Mouse (Mus musculus): ENCODE results near the gene Fam53a.

Fam53a gene

DNA sequence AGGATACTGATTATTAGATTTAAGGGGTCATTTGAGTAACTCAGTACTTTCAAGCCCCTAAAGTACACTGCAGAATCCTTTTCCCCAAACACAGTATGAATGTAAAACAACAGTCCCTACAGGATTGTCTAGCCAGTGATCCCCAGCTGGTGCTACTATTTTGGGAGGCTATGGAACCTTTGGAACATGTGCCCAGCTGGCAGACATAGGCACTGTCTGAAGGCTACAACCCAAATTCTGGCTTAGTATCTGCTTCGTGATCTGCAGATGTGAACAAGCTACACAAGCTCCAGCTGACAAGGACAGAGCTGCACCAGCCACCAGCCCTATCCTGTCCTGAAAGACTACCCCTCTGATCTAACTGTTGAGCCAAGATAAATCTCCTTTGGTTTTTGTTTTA lies 3.1 kb upstream of the Fam53a start:
- DNase-seq (ENCODE audit: low read depth, low spot score) = no peak

DNA sequence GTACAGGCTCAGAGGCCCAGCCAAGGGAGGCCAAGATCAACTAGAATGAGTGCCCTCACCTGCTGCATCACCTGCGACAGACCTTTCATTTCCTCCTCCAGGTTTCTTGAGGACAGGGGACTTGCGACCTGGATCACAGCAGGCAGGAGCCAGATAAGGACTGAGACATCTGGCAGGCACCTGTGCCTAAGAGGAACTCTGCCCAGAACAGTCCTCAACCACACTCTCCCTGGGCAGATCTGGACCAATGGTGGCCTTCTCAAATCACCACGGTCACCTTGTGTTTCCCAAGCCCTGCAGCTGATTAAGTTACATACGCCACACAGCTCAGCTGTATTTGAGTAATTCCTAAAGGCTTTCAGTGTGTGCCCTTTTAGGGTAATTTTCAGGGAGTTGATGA lies 1.2 kb upstream of the Fam53a start:
- DNase-seq (ENCODE audit: low read depth, low spot score) = peak; percentile 38

DNA sequence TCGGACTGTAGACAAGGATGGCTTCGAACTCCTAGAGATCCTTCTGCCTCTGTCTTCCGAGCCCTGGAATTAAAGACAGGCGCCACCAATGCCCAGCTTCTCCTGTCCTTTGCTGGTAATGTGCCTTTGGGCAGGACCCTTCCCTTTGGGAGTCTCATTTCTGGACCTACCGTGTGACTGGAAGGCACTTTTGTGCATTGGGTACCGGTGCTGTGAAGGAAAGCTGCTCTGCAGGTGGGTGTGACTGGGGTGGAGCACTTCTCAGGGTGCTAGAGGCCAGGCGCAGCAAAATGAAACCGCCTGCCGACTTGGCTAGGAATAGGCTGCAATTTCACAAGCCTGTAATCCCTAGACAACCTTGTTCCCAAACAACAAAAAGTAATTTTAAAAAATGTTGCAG lies 626 bp upstream of the Fam53a start:
- no peak for DNase-seq (ENCODE audit: low read depth, low spot score)

GRCm38 (mm10) chr5:33628820-33629300 lies 575 bp downstream of the Fam53a start:
- DNase-seq (ENCODE audit: low read depth, low spot score) = no peak

DNA sequence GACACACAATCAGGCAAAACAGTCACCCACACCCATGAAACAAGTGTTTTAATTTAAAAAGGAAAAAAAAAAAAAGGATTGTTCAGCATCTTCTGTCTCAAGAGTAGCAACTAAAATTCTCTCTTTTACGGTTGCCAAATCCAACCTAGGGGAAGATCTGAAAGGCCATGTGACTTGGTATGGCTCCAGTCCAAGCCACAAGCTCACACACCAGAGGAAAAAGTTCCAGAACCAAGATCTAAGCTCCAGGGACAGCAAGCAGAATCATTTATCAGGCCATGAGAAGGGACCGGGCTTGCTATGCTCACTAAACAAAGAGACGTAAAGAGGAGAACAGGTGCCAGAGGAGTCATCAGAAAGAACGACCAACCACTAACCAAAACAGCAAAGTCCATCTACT lies 1.5 kb downstream of the Fam53a start:
- peak; percentile 41 for DNase-seq (ENCODE audit: low read depth, low spot score)

DNA sequence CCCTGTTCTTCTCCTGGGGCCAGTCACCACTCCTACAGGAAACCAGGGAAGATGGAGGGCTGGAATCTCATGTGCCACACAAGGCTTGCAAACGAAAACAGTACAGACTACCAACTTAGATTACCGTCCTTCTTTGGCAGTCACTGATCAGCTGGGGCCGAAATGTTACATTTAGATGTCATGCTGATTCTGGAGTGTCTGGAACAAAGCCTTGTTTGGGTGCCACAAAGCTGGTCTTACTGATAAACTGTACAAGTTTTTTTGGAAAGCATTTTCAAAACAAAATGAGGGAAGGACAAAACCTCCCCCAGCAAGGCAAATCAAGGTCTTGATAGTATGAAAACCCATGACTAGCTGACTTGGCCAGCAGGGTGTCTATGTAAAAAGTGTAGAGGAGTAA lies 5.7 kb downstream of the Fam53a start:
- no peak for DNase-seq (ENCODE audit: low read depth, low spot score)

DNA sequence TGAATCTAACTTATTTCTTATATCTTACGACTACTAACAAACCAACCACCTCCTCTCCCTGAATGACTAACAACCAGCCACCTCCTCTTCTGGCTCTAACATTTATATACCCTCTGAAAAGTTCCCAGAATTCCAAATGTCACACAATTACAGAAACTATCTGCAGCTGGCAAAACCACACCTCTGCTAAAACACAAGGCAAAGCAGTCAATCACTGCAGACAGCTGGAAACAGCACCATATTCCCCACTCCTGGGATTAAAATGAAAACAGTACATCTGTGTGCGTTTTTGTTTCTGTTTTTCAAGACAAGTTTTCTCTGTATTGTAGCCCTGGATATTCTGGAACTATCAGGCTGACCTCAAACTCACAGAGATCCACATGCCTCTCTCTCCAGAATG lies 6.8 kb downstream of the Fam53a start:
- no peak for DNase-seq (ENCODE audit: low read depth, low spot score)

- DNase-seq (ENCODE audit: low read depth, low spot score) = no peak
Measured at GRCm38 (mm10) chr5:33614391-33614790, 15.0 kb downstream of the Fam53a start.

DNA sequence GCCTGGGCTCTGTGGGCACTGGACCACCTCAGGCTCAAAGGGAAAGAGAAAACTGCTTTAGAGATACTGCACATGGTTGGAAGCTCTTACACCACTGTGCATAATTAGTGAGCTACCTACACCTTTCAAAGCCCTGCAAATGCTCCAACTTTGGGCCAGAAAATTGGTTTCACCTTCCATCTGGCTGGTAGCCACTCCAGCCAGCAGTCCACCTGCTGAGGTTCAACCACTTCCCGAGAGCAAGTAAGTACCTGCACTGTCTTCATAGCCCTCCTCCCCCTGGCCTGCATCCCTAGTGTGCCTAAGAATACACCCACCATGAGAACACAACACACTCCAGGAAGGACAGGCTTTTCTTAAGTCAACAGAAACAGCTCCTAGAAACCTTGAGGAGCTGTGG lies 17.6 kb downstream of the Fam53a start:
- DNase-seq (ENCODE audit: low read depth, low spot score) = no peak

DNA sequence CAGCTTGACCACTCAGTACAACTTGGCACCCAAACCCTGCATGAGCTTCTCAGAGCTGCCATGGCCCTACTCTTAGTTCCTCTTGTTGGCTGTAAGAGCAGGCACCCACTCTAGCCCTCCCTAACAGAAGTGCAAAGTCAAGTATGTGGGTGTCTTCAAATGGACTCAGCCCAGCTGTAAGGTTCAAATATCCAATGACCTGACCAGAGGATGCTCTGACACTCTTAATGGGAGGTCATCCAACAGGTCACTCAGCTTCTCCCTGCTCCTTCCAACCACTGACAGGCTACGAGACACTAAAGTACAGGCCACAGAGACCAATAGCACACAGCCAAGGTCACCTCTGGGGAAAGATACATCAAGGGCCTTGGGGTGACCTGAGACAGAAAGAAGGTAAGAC lies 20.2 kb downstream of the Fam53a start:
- no peak for DNase-seq (ENCODE audit: low read depth, low spot score)

GRCm38 (mm10) chr5:33607434-33607833 lies 22.0 kb downstream of the Fam53a start:
- DNase-seq (ENCODE audit: low read depth, low spot score) = no peak

- DNase-seq (ENCODE audit: low read depth, low spot score) = no peak
Measured at GRCm38 (mm10) chr5:33606631-33607030, 22.8 kb downstream of the Fam53a start.

DNA sequence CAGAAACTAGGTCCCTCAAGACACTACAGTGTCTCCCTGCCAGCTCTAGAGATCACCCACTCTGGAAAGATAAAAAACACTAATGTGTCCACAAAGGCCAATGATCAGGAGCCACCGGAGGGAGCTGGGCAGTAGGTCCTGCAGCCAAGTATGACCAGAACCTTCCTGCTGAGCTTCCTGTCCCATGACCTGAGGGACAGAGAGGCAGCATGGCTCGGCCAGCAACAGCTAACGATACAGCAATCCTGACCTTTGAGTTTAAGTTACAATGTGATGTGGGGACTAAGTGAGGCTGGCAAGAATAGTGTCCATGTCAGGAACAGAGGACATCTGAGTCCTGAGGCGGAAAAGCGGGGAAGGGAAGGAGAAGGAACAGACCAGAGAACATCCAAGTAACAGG lies 24.1 kb downstream of the Fam53a start:
- no peak for DNase-seq (ENCODE audit: low read depth, low spot score)

GRCm38 (mm10) chr5:33593620-33594019 lies 35.8 kb downstream of the Fam53a start:
- DNase-seq (ENCODE audit: low read depth, low spot score) = peak; percentile 62

DNA sequence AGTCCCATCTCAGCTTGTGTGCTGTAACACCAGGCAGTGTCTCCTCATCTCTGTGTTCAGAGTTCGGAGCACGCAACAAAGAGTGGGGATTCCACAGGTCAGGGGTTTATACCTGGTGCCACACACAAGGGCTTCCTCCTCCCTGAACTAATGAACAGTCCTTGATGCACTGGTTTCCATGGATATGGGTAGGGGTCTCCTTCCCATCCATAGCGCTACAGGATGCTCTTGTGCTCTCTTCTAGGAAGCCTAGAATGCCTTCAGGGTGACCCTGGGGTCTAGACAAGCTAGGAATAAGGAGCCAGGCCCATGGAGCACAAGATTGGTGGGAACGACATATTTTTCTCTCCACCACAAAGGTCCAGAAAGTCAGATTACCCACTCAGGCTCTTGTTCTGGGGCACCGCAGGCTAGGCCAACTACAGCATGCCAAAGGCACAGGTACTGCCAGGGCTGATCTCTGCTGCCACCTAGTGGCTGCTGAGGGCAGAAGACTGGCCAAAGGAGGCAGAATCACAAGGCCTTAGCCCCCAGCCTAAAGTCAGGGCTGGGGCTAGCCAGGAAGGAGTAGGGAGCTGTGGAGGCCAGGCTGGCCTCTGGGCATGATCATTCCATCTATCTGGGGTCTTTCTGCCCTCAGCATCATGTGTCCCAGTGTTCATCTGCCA lies 40.1 kb downstream of the Fam53a start:
- peak; percentile 77 for DNase-seq (ENCODE audit: low read depth, low spot score)

GRCm38 (mm10) chr5:33588066-33588465 lies 41.4 kb downstream of the Fam53a start:
- DNase-seq (ENCODE audit: low read depth, low spot score) = no peak

DNA sequence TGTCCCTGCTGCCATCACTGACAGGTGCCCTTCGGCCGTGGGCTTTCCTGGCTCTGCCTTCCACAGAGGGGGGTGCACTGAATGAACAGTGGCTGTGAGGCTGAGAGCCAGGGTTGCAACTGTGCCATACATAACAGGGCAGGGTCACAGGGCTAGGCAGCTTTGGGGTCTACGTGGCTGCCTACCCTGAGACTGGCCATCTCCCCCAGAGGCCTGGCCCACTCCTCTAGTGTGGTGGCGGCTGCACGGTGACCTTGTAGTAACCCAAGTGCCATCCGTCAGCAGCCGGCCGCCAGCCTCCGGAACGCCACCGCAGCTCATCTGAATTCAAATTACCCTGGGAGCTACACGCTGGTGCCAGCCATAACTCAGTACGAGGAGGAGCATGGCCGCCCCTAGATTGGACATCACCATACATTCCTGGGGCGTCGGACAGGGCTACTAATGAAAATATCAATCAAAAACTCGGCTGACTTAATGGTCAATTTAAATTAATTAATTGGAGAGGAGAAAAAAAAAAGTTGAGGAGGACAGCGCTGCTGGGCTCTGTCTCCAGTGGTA lies 41.9 kb downstream of the Fam53a start:
- no peak for DNase-seq (ENCODE audit: low read depth, low spot score)

DNA sequence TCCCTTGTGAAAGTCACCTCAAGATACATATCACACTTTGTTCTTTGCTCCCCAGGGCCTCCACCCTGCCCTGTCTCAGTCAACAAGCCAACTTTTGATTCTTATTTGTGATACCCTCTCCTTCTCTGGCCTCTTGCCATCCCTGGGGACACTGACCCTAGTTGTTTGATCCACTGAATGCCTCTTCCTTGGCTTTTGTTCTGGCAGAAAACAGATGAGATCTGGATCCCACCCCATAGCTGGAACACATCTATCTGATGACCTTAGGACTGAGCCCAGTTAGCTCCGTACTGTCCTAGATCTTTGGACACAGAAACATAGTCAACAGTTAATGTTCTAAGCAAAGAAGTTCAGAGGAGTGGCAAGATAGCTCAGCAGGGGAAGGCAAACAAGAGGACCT lies 49.1 kb downstream of the Fam53a start:
- DNase-seq (ENCODE audit: low read depth, low spot score) = no peak

- DNase-seq (ENCODE audit: low read depth, low spot score) = no peak
Measured at GRCm38 (mm10) chr5:33574207-33574606, 55.2 kb downstream of the Fam53a start.

DNA sequence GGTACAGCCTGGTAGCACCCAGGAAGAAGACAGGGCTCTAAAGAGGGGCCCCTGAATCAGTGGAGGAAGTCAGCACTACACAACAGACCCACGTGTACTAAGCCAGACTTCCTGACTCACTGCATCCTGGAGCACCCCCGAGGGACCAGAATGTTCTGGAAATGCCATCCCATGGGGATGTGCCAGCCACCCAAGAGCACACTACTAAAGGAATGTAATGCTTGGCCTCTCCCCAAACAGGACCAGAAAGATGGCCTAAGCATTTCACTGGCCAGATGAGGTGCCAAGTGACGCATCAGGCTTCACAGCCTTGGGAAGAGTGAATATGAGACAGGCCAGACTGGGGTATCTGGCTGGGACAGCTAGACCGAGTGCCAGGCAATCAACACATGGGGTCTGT lies 63.5 kb downstream of the Fam53a start:
- no peak for DNase-seq (ENCODE audit: low read depth, low spot score)

DNA sequence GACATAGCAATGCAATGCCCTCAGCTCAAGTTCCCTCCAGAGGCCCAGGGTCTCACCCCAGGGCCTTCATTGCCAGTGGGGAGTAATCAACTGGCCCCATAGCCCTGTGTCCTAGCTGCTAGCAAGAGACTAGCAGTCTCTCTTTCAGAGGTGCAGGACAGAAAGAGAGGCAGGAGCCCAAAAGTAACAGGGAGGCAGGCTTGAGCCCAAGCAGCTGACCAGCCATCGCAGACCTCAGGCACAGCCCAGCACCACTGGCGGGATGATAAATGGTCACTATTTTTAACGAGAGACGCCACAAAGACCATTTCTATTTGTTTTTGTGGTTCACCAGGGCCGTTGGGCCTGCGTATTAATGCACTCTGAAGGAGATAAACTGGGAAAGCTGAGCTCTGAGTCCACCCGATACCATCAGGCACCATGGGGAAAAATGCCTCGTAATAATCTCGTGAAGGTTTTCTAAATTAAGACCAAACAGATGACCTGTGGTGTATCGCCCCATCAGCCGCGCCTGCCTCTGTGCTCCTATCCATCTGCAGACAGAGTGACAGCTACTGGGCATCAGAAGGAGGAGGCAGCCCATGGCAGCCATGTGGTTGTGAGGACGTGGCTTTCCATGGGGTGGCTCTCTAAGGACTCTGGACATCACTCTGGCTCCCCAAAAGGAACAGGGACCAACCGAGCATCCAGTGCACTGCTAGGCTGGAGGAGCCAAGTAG lies 73.0 kb downstream of the Fam53a start:
- no peak for DNase-seq (ENCODE audit: low read depth, low spot score)
